Mouse (Mus musculus) midbrain, embryonic 15.5 days (tissue): ENCODE data around the gene Fam126a. TPM values are rescaled to one million over a fixed set of nuclear protein-coding genes. Genes with fewer than 3 reads are reported as not detected.

ENCODE experiments used
- ATAC-seq: fragments of 200-750 bp; cut with Nextera tagmentation; replicated peaks from 2 replicates; pipeline ENCODE4 v1.8.0; 2017; ENCODE audit warnings: moderate TSS enrichment
- H3K27ac ChIP-seq: fragments of 300-500 bp; sonication (generic); 2 replicates; pipeline ENCODE4 v1.5.1; 2015; ENCODE audit warnings: mild to moderate bottlenecking, inconsistent platforms
- H3K27me3 ChIP-seq: fragments of 300-500 bp; sonication (generic); replicated peaks from 2 replicates; pipeline ENCODE4 v1.6.1; 2015; ENCODE audit warnings: inconsistent platforms
- H3K36me3 ChIP-seq: fragments of 300-500 bp; sonication (generic); replicated peaks from 2 replicates; pipeline ENCODE4 v1.6.1; 2015; ENCODE audit warnings: inconsistent platforms
- H3K4me1 ChIP-seq: fragments of 300-500 bp; sonication (generic); 2 replicates; pipeline ENCODE4 v1.6.1; 2015; ENCODE audit warnings: inconsistent platforms
- H3K4me2 ChIP-seq: fragments of 300-500 bp; sonication (generic); 2 replicates; pipeline ENCODE4 v1.6.1; 2015; ENCODE audit warnings: inconsistent platforms, mild to moderate bottlenecking, moderate library complexity
- H3K4me3 ChIP-seq: fragments of 300-500 bp; sonication (generic); 2 replicates; pipeline ENCODE4 v1.5.1; 2015; ENCODE audit warnings: mild to moderate bottlenecking, inconsistent platforms
- H3K9ac ChIP-seq: fragments of 300-500 bp; sonication (generic); 2 replicates; pipeline ENCODE4 v1.6.1; 2015; ENCODE audit warnings: mild to moderate bottlenecking, inconsistent platforms
- H3K9me3 ChIP-seq: fragments of 300-500 bp; sonication (generic); 2 replicates; pipeline ENCODE4 v1.6.1; 2016; ENCODE audit warnings: inconsistent platforms
- WGBS: fragments of 180-500 bp; shearing (Covaris S2); methylation state at CpG from one replicate; pipeline ENCODE4 v1.1.7; 2015; ENCODE audit warnings: mixed read lengths; 5-methylcytosine and 5-hydroxymethylcytosine counted together
- polyA plus RNA-seq: library from polyadenylated mRNA; unstranded; fragments of >200 nt; fragmentation: Nextera tagmentation; extraction: Ambion mirVana; gene quantifications from 2 replicates; pipeline ENCODE4 v1.2.1, GENCODE M21; 2015

Gene Fam126a
- polyA plus RNA-seq, 1 experiment from 2014 or later, result 33.0 TPM

GRCm38 (mm10) chr5:24013338-24014003, 17.0 kb downstream of the Fam126a start:
- no peak overlapping the region; the same call in 1 of the 2 replicates for H3K27ac ChIP-seq
- no peak overlapping the region for H3K4me3 ChIP-seq
- H3K4me1 ChIP-seq, result peaks cover 11% of the 10 kb centered on the region
- no peaks in the 10 kb centered on the region for H3K9me3 ChIP-seq
- H3K36me3 ChIP-seq, result 0 out of 2 replicates have a peak, but pooled peaks cover 3% of the 10 kb centered on the region
- 70% methylated on average over 5 of the region's 5 CpGs for WGBS
- no peak overlapping the region for H3K4me2 ChIP-seq
- no peak overlapping the region for H3K9ac ChIP-seq
- no peaks in the 10 kb centered on the region for H3K27me3 ChIP-seq
- no peak for ATAC-seq

- Histone ChIP-seq H3K27me3 (no peaks in the 10 kb centered on the region), H3K4me3 (no peak overlapping the region), H3K4me1 (peaks cover 2% of the 10 kb centered on the region), H3K9me3 (no peaks in the 10 kb centered on the region), H3K27ac (no peak overlapping the region), H3K36me3 (no peaks in the 10 kb centered on the region), H3K9ac (no peak overlapping the region), H3K4me2 (no peak overlapping the region)
- ATAC-seq, result no peak
- 49% methylated on average over 1 of the region's 1 CpGs for WGBS
Observed at GRCm38 (mm10) chr5:23999083-23999671, 31.3 kb downstream of the Fam126a start.

GRCm38 (mm10) chr5:23995951-23996350, 34.5 kb downstream of the Fam126a start:
- H3K9ac ChIP-seq, result no peak overlapping the region
- H3K27ac ChIP-seq, result no peak overlapping the region

GRCm38 (mm10) chr5:23994929-23995328, 35.6 kb downstream of the Fam126a start:
- no peak overlapping the region for H3K4me2 ChIP-seq
- no peak overlapping the region for H3K27ac ChIP-seq
- ATAC-seq, result no peak
- H3K9me3 ChIP-seq, result no peaks in the 10 kb centered on the region
- no peak overlapping the region for H3K9ac ChIP-seq
- no peak overlapping the region for H3K4me3 ChIP-seq
- H3K27me3 ChIP-seq, result no peaks in the 10 kb centered on the region
- 88% methylated on average over 3 of the region's 3 CpGs for WGBS
- peaks cover 20% of the 10 kb centered on the region for H3K4me1 ChIP-seq
- H3K36me3 ChIP-seq, result no peaks in the 10 kb centered on the region

More at GRCm38 (mm10) chr5:23995951-23996350, 34.5 kb downstream of the Fam126a start:
- 86% methylated on average over 5 of the region's 5 CpGs for WGBS
- no peaks in the 10 kb centered on the region for H3K9me3 ChIP-seq
- peaks cover 20% of the 10 kb centered on the region for H3K4me1 ChIP-seq
- H3K4me3 ChIP-seq, result no peak overlapping the region
- H3K36me3 ChIP-seq, result no peaks in the 10 kb centered on the region
- no peak for ATAC-seq
- no peak overlapping the region for H3K4me2 ChIP-seq
- no peaks in the 10 kb centered on the region for H3K27me3 ChIP-seq

- Histone ChIP-seq H3K9me3 (no peaks in the 10 kb centered on the region), H3K27ac (peak overlapping the region; percentile 72; the same call in 1 of the 2 replicates), H3K4me3 (no peak overlapping the region), H3K4me1 (peaks cover 20% of the 10 kb centered on the region), H3K27me3 (no peaks in the 10 kb centered on the region), H3K36me3 (no peaks in the 10 kb centered on the region), H3K9ac (no peak overlapping the region), H3K4me2 (no peak overlapping the region)
- ATAC-seq, result no peak
- 64% methylated on average over 2 of the region's 2 CpGs for WGBS
Observed at GRCm38 (mm10) chr5:23994231-23994630, 36.3 kb downstream of the Fam126a start.

GRCm38 (mm10) chr5:23993553-23993894, 37.0 kb downstream of the Fam126a start:
- 21% methylated on average over 2 of the region's 2 CpGs for WGBS
- peaks cover 20% of the 10 kb centered on the region for H3K4me1 ChIP-seq
- H3K36me3 ChIP-seq, result no peaks in the 10 kb centered on the region
- no peaks in the 10 kb centered on the region for H3K27me3 ChIP-seq
- no peak overlapping the region for H3K4me3 ChIP-seq
- H3K4me2 ChIP-seq, result no peak overlapping the region
- H3K9ac ChIP-seq, result no peak overlapping the region
- ATAC-seq, result peak; percentile 45; the same call in 1 of the 2 replicates
- H3K27ac ChIP-seq, result peak overlapping the region; percentile 72
- no peaks in the 10 kb centered on the region for H3K9me3 ChIP-seq

GRCm38 (mm10) chr5:23992876-23993552, 37.5 kb downstream of the Fam126a start:
- WGBS, result 22% methylated on average over 5 of the region's 5 CpGs
- ATAC-seq, result peak; percentile 62; the same call in 1 of the 2 replicates
- H3K27ac ChIP-seq, result peak overlapping the region; percentile 72
- H3K36me3 ChIP-seq, result no peaks in the 10 kb centered on the region
- H3K4me2 ChIP-seq, result no peak overlapping the region
- no peaks in the 10 kb centered on the region for H3K27me3 ChIP-seq
- peaks cover 20% of the 10 kb centered on the region for H3K4me1 ChIP-seq
- no peaks in the 10 kb centered on the region for H3K9me3 ChIP-seq
- no peak overlapping the region for H3K4me3 ChIP-seq
- H3K9ac ChIP-seq, result no peak overlapping the region

GRCm38 (mm10) chr5:23990001-23990400, 40.5 kb downstream of the Fam126a start:
- ATAC-seq, result no peak
- H3K27ac ChIP-seq, result no peak overlapping the region

GRCm38 (mm10) chr5:23987792-23988191, 42.7 kb downstream of the Fam126a start:
- ATAC-seq, result no peak
- Histone ChIP-seq H3K4me2 (no peak overlapping the region), H3K9ac (no peak overlapping the region), H3K27ac (no peak overlapping the region), H3K9me3 (no peaks in the 10 kb centered on the region), H3K4me1 (peaks cover 5% of the 10 kb centered on the region), H3K36me3 (no peaks in the 10 kb centered on the region; the same call in 1 of the 2 replicates), H3K27me3 (no peaks in the 10 kb centered on the region), H3K4me3 (no peak overlapping the region)
- WGBS, result 69% methylated on average over 10 of the region's 10 CpGs

More at GRCm38 (mm10) chr5:23990001-23990400, 40.5 kb downstream of the Fam126a start:
- Histone ChIP-seq H3K4me1 (peaks cover 20% of the 10 kb centered on the region), H3K9me3 (no peaks in the 10 kb centered on the region), H3K4me2 (no peak overlapping the region), H3K27me3 (no peaks in the 10 kb centered on the region), H3K9ac (no peak overlapping the region), H3K36me3 (no peaks in the 10 kb centered on the region), H3K4me3 (no peak overlapping the region)
- WGBS, result 71% methylated on average over 3 of the region's 3 CpGs

GRCm38 (mm10) chr5:23982081-23982480, 48.4 kb downstream of the Fam126a start:
- H3K4me1 ChIP-seq, result no peaks in the 10 kb centered on the region
- no peak for ATAC-seq
- no peak overlapping the region for H3K9ac ChIP-seq
- no peaks in the 10 kb centered on the region for H3K9me3 ChIP-seq
- no peaks in the 10 kb centered on the region; the same call in none of the 2 replicates for H3K36me3 ChIP-seq
- H3K4me3 ChIP-seq, result no peak overlapping the region
- H3K27me3 ChIP-seq, result no peaks in the 10 kb centered on the region
- H3K4me2 ChIP-seq, result no peak overlapping the region
- no peak overlapping the region for H3K27ac ChIP-seq
- 90% methylated on average over 1 of the region's 1 CpGs for WGBS

GRCm38 (mm10) chr5:23978516-23978915, 52.0 kb downstream of the Fam126a start:
- Histone ChIP-seq H3K36me3 (no peaks in the 10 kb centered on the region; the same call in none of the 2 replicates), H3K4me2 (no peak overlapping the region), H3K4me1 (no peaks in the 10 kb centered on the region), H3K27ac (no peak overlapping the region), H3K9ac (no peak overlapping the region), H3K9me3 (no peaks in the 10 kb centered on the region), H3K27me3 (no peaks in the 10 kb centered on the region), H3K4me3 (no peak overlapping the region)
- WGBS, result 96% methylated on average over 14 of the region's 14 CpGs
- ATAC-seq, result no peak

- Histone ChIP-seq H3K36me3 (0 out of 2 replicates have a peak, but pooled peaks cover 3% of the 10 kb centered on the region), H3K4me3 (no peak overlapping the region), H3K27me3 (no peaks in the 10 kb centered on the region), H3K27ac (no peak overlapping the region), H3K9me3 (no peaks in the 10 kb centered on the region), H3K4me1 (no peaks in the 10 kb centered on the region), H3K9ac (no peak overlapping the region), H3K4me2 (no peak overlapping the region)
- WGBS, result 89% methylated on average over 3 of the region's 3 CpGs
- ATAC-seq, result no peak
Observed at GRCm38 (mm10) chr5:23974994-23975575, 55.4 kb downstream of the Fam126a start.
